Mouse (Mus musculus): ENCODE results near the gene Ppp1r36. TPM values are rescaled to one million over a fixed set of nuclear protein-coding genes. Genes with fewer than 3 reads are reported as not detected.

The Ppp1r36 gene
- polyA plus RNA-seq, 1 experiment = 0.72 TPM

DNA sequence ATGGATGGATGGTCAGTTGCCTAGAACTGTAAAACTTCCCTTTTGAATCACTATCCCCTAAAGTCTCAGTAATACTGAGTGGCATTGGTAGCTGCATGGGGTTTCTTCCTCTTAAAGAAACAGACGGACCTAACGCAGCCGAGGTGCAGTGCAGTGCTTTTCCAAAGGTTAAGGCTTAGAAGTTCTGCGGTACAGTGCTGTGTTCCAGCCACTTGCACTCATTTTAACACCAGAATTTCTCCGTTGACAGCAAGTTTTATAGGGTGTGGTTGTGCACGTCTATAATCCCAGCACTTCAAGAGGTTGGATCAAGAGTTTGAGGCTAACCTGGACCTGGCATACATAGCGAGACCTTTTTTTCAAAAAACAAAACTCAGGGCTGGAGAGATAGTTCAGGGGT is 45.3 kb upstream of the Ppp1r36 start:
- H3K27me3 ChIP-seq (ENCODE audit: control insufficient read depth, insufficient read depth, low read length) = no peaks in the 10 kb centered on the region
- no peak for DNase-seq
- no peak overlapping the region for H3K4me3 ChIP-seq (replicated peaks; ENCODE audit: insufficient read depth, low read depth, low read length)
- H3K27ac ChIP-seq (ENCODE audit: insufficient read depth, low read length) = no peak overlapping the region
- H3K4me1 ChIP-seq (ENCODE audit: control insufficient read depth, insufficient read depth, low read length) = no peaks in the 10 kb centered on the region; the same call in 1 of the 2 replicates
- TF ChIP-seq POLR2A (IDR thresholded peaks at IDR 0.05; ENCODE audit: borderline replicate concordance, insufficient read depth, low read length) (no peak), CTCF (IDR thresholded peaks at IDR 0.05; ENCODE audit: borderline replicate concordance, insufficient read depth, low read depth, low read length) (no peak)
- WGBS = 69% methylated on average over 7 of the region's 7 CpGs

DNA sequence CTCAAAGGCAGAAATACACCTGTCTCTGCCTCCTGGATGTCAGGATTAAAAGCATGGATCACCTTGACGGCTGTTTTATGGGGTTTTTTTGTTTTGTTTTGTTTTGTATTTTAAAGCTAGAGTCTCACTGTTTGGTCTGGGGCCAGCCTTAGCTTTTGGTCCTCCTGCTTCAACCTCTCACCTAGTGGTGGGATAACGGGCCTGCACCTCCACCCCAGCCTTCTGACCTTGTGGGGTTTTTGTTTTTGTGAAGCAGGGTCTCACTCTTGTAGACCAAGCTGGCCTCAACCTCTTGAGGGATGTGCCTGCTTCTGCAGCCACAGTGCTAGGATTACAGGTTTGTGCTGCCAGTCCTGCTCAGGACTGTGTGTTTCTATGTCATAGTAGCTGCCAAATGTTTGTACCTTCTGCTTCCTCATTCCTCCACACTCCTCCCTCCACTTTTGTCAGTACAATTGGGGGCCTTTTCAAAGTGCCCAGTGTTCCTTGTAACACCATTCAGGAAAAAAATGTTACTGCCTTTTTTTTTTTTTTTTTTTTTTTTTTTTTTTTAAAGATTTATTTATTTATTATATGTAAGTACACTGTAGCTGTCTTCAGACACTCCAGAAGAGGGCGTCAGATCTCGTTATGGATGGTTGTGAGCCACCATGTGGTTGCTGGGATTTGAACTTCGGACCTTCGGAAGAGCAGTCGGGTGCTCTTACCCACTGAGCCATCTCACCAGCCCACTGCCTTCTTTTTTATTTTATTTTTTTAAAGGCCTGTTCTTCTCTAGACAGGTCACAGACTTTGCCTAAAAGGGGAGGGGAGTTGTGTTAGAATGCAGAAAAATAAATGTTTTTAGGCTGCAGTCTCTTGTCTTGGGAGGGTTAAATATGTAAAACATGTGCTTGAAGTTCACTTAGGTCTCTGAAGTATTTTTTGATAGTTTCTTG is 44.2 kb upstream of the Ppp1r36 start:
- no peak overlapping the region for H3K4me3 ChIP-seq (replicated peaks; ENCODE audit: insufficient read depth, low read depth, low read length)
- WGBS = 88% methylated on average over 5 of the region's 7 CpGs
- H3K27me3 ChIP-seq (ENCODE audit: control insufficient read depth, insufficient read depth, low read length) = no peaks in the 10 kb centered on the region
- no peak overlapping the region for H3K27ac ChIP-seq (ENCODE audit: insufficient read depth, low read length)
- no peak for TF ChIP-seq POLR2A (IDR thresholded peaks at IDR 0.05; ENCODE audit: borderline replicate concordance, insufficient read depth, low read length)
- TF ChIP-seq CTCF (IDR thresholded peaks at IDR 0.05; ENCODE audit: borderline replicate concordance, insufficient read depth, low read depth, low read length) = no peak
- H3K4me1 ChIP-seq (ENCODE audit: control insufficient read depth, insufficient read depth, low read length) = no peaks in the 10 kb centered on the region; the same call in 1 of the 2 replicates
- DNase-seq = no peak

DNA sequence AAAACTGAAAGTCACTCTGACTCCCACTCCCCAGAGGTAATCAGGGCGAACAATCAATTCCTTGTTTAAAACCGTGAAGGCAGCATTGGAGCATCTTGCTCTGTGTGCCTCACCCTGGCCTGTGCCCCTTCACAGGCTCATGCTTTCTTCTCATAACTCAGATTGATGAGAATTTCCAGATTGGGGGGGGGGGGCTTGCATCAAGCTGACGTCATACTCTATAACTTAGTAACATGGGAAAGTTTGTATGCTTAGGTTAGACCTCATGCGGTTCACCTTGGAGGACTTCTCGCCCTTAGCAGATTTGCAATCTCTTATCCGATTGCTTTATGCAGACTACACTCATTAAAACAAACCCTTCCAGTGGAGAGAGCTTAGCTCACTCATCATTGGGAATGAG is 43.3 kb upstream of the Ppp1r36 start:
- Histone ChIP-seq H3K27ac (ENCODE audit: insufficient read depth, low read length) (no peak overlapping the region), H3K4me3 (replicated peaks; ENCODE audit: insufficient read depth, low read depth, low read length) (no peak overlapping the region), H3K27me3 (ENCODE audit: control insufficient read depth, insufficient read depth, low read length) (no peaks in the 10 kb centered on the region), H3K4me1 (ENCODE audit: control insufficient read depth, insufficient read depth, low read length) (no peaks in the 10 kb centered on the region)
- DNase-seq = no peak
- TF ChIP-seq CTCF (IDR thresholded peaks at IDR 0.05; ENCODE audit: borderline replicate concordance, insufficient read depth, low read depth, low read length) = no peak
- no peak for TF ChIP-seq POLR2A (IDR thresholded peaks at IDR 0.05; ENCODE audit: borderline replicate concordance, insufficient read depth, low read length)
- WGBS = 72% methylated on average over 6 of the region's 6 CpGs

DNA sequence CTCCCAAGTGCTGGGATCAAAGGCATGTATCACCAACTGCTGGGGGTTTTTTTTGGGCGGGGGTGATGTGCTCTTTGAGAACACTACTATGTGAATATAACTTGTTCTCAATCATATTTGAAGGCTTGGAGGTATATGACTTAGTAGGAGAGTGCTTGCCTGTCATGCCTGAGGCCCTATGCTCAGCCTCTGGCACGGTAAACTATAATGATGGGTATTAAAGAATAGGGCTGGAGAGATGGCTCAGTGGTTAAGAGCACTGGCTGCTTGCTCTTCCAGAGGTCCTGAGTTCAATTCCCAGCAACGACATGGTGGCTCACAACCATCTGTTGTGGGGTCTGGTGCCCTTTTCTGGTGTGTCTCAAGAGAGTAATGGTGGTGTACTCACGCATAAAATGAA is 42.4 kb upstream of the Ppp1r36 start:
- Histone ChIP-seq H3K4me3 (replicated peaks; ENCODE audit: insufficient read depth, low read depth, low read length) (no peak overlapping the region), H3K4me1 (ENCODE audit: control insufficient read depth, insufficient read depth, low read length) (no peaks in the 10 kb centered on the region), H3K27ac (ENCODE audit: insufficient read depth, low read length) (no peak overlapping the region), H3K27me3 (ENCODE audit: control insufficient read depth, insufficient read depth, low read length) (no peaks in the 10 kb centered on the region)
- no peak for DNase-seq
- 66% methylated on average over 4 of the region's 4 CpGs for WGBS
- TF ChIP-seq CTCF (IDR thresholded peaks at IDR 0.05; ENCODE audit: borderline replicate concordance, insufficient read depth, low read depth, low read length) (no peak), POLR2A (IDR thresholded peaks at IDR 0.05; ENCODE audit: borderline replicate concordance, insufficient read depth, low read length) (no peak)

DNA sequence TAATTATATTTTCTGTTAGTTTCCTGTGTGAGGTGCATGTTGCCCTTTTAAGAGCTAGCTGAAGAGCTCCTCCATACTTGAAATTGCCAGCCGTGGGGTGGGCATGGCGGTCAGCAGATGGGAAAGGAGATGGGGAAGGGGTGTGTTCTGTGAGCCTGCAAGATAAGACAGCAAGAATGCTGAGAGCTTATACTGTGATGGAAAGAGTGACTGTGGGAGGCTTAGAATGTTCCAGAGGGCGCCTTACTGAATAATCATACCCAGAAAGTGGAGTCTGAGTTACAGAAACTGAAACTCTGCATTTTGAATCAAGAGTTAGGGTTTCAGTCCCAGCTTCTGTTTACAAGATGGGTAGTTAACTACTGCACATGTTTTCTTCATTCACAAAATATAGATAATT is 41.8 kb upstream of the Ppp1r36 start:
- no peak for DNase-seq
- Histone ChIP-seq H3K27ac (ENCODE audit: insufficient read depth, low read length) (no peak overlapping the region), H3K4me3 (replicated peaks; ENCODE audit: insufficient read depth, low read depth, low read length) (no peak overlapping the region), H3K4me1 (ENCODE audit: control insufficient read depth, insufficient read depth, low read length) (no peaks in the 10 kb centered on the region), H3K27me3 (ENCODE audit: control insufficient read depth, insufficient read depth, low read length) (no peaks in the 10 kb centered on the region)
- TF ChIP-seq CTCF (IDR thresholded peaks at IDR 0.05; ENCODE audit: borderline replicate concordance, insufficient read depth, low read depth, low read length) (no peak), POLR2A (IDR thresholded peaks at IDR 0.05; ENCODE audit: borderline replicate concordance, insufficient read depth, low read length) (no peak)
- WGBS = 88% methylated on average over 3 of the region's 3 CpGs

DNA sequence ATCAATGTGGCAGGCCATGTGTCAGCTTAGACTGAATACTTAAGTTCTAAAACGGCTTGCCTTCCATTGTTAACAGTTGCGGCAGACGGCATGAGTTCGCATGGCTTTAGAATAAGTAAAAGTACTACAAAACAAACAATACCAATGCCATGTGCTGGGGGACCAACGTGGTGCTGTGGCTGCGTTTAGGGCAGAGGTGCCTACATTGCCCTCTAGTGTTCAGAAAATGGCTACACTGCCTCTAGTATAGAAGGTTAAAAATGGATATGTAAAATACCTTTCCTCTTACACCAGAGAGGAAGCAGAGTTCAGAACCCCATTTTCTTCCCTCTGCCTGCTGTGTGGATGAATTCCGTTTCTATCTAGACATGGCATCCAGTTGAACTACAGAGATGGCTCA is 40.7 kb upstream of the Ppp1r36 start:
- H3K4me1 ChIP-seq (ENCODE audit: control insufficient read depth, insufficient read depth, low read length) = no peaks in the 10 kb centered on the region
- no peaks in the 10 kb centered on the region for H3K27me3 ChIP-seq (ENCODE audit: control insufficient read depth, insufficient read depth, low read length)
- H3K27ac ChIP-seq (ENCODE audit: insufficient read depth, low read length) = no peak overlapping the region
- no peak for DNase-seq
- 50% methylated on average over 7 of the region's 7 CpGs for WGBS
- peak; percentile 61; the same call in 1 of the 2 replicates for TF ChIP-seq CTCF (IDR thresholded peaks at IDR 0.05; ENCODE audit: borderline replicate concordance, insufficient read depth, low read depth, low read length)
- no peak for TF ChIP-seq POLR2A (IDR thresholded peaks at IDR 0.05; ENCODE audit: borderline replicate concordance, insufficient read depth, low read length)
- no peak overlapping the region for H3K4me3 ChIP-seq (replicated peaks; ENCODE audit: insufficient read depth, low read depth, low read length)

DNA sequence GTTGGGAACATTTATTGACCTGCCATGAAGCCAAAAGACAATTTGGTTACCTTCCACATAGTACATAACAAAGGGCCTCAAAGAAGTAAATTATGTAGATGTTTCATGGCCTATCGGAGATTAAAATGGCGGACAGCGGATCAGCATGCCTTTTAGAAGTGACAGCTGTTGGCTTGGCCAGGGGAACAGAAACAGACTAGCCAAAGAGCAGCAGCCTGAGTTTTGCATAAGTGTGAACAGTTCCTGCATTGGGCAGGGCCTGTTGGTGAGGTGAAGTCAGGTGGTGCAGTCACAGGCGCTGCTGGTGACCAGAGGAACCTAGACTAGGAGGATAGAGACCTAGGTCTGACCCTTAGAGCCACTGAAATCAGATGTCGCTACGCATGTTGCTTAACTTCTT is 40.3 kb upstream of the Ppp1r36 start:
- 76% methylated on average over 6 of the region's 6 CpGs for WGBS
- H3K4me3 ChIP-seq (replicated peaks; ENCODE audit: insufficient read depth, low read depth, low read length) = no peak overlapping the region
- no peaks in the 10 kb centered on the region for H3K27me3 ChIP-seq (ENCODE audit: control insufficient read depth, insufficient read depth, low read length)
- H3K27ac ChIP-seq (ENCODE audit: insufficient read depth, low read length) = no peak overlapping the region
- no peak for DNase-seq
- TF ChIP-seq POLR2A (IDR thresholded peaks at IDR 0.05; ENCODE audit: borderline replicate concordance, insufficient read depth, low read length) (no peak), CTCF (IDR thresholded peaks at IDR 0.05; ENCODE audit: borderline replicate concordance, insufficient read depth, low read depth, low read length) (no peak)
- no peaks in the 10 kb centered on the region for H3K4me1 ChIP-seq (ENCODE audit: control insufficient read depth, insufficient read depth, low read length)

DNA sequence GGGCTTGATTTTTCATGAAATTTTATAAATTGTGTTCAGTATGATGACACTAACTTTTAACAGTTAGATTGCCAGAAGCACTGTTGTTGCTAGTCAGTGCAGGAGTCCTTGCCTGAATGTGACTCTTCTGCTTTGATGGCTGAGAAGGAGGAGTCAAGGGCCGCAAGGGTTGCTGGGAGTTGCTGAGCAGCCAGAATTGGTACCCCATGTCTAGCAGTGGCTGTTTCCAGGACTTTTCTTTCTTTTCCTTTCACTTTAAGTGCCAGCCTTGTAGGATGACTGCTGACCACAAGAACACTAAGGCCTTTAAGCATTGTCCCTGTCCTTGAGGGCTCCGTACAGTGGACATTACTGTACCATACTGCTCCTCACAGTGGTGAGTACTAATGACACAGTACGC is 39.6 kb upstream of the Ppp1r36 start:
- WGBS = 81% methylated on average over 3 of the region's 3 CpGs
- Histone ChIP-seq H3K27ac (ENCODE audit: insufficient read depth, low read length) (no peak overlapping the region), H3K27me3 (ENCODE audit: control insufficient read depth, insufficient read depth, low read length) (no peaks in the 10 kb centered on the region), H3K4me1 (ENCODE audit: control insufficient read depth, insufficient read depth, low read length) (no peaks in the 10 kb centered on the region), H3K4me3 (replicated peaks; ENCODE audit: insufficient read depth, low read depth, low read length) (no peak overlapping the region)
- TF ChIP-seq CTCF (IDR thresholded peaks at IDR 0.05; ENCODE audit: borderline replicate concordance, insufficient read depth, low read depth, low read length) (no peak), POLR2A (IDR thresholded peaks at IDR 0.05; ENCODE audit: borderline replicate concordance, insufficient read depth, low read length) (no peak)
- no peak for DNase-seq

Data from cerebellum, adult 2 months (tissue).